Mouse (Mus musculus): ENCODE results near the gene Gm13287. TPM values are rescaled to one million over a fixed set of nuclear protein-coding genes. Genes with fewer than 3 reads are reported as not detected.
"Not testable (repeated sequence)": the region's sequence is repeated elsewhere in the genome, so short reads cannot be mapped to it uniquely, and the experiment has no call there.

Gm13287 gene
- not detected in 2 replicates for polyA plus RNA-seq (2012; rRNA removed)

DNA sequence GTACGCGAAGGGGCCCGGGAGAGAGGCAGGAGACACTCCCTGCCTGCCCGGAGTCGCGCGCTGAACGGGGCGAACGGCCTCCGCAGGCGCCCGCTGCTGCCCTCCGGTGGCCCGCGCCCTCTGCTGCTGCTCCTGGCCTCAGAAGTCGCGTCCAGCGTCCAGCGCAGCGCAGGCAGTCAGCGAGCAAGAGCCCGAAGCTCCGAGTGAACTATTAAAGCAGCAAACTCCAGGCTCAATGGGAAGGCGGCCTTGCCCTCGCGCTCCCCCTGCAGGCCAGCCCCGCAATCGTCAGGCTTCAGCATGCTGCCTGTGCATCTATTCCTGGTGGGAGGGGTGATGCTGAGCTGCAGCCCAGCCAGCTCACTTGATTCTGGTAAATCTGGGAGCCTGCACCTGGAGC, at the start of gene Gm13287:
Gene Gm13287, plus strand, starts transcription at position 301 of the 400 bp plus-strand sequence.
- no CpG with 5 or more reads among the region's 29 CpGs for WGBS
- not testable (repeated sequence) for H3K4me3 ChIP-seq (ENCODE audit: insufficient read depth, low read depth, low read length); H3K27ac ChIP-seq (ENCODE audit: insufficient read depth, low read depth, low read length); H3K36me3 ChIP-seq (ENCODE audit: control insufficient read depth, insufficient read depth, low read length); H3K27me3 ChIP-seq (replicated peaks; ENCODE audit: control insufficient read depth, insufficient read depth, low read length); H3K4me1 ChIP-seq (ENCODE audit: control insufficient read depth, insufficient read depth, low read length); DNase-seq

DNA sequence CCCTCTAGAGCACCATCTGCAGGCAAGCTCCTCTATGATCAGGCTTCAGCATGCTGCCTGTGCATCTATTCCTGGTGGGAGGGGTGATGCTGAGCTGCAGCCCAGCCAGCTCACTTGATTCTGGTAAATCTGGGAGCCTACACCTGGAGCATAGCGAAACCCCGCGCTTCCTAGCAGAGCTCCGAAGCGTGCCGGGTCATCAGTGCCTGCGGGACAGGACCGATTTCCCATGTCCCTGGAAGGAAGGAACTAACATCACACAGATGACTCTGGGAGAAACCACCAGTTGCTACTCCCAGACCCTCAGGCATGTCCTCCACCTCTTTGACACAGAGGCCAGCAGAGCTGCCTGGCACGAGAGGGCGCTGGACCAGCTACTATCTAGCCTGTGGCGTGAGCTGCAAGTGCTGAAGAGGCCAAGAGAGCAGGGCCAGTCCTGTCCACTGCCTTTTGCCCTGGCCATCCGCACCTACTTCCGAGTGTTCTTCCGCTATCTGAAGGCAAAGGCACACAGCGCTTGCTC, 48.2 kb upstream of the Gm13287 start, which contains the start of gene Gm13271:
Gene Gm13271, plus strand, starts transcription at position 51 of the 523 bp plus-strand sequence.
- WGBS, result 87% methylated on average over 15 of the region's 15 CpGs
- DNase-seq, result peak; percentile 55
- H3K4me3 ChIP-seq (ENCODE audit: insufficient read depth, low read depth, low read length); H3K27me3 ChIP-seq (replicated peaks; ENCODE audit: control insufficient read depth, insufficient read depth, low read length); H3K36me3 ChIP-seq (ENCODE audit: control insufficient read depth, insufficient read depth, low read length); H3K4me1 ChIP-seq (ENCODE audit: control insufficient read depth, insufficient read depth, low read length); H3K27ac ChIP-seq (ENCODE audit: insufficient read depth, low read depth, low read length): not testable (repeated sequence)

DNA sequence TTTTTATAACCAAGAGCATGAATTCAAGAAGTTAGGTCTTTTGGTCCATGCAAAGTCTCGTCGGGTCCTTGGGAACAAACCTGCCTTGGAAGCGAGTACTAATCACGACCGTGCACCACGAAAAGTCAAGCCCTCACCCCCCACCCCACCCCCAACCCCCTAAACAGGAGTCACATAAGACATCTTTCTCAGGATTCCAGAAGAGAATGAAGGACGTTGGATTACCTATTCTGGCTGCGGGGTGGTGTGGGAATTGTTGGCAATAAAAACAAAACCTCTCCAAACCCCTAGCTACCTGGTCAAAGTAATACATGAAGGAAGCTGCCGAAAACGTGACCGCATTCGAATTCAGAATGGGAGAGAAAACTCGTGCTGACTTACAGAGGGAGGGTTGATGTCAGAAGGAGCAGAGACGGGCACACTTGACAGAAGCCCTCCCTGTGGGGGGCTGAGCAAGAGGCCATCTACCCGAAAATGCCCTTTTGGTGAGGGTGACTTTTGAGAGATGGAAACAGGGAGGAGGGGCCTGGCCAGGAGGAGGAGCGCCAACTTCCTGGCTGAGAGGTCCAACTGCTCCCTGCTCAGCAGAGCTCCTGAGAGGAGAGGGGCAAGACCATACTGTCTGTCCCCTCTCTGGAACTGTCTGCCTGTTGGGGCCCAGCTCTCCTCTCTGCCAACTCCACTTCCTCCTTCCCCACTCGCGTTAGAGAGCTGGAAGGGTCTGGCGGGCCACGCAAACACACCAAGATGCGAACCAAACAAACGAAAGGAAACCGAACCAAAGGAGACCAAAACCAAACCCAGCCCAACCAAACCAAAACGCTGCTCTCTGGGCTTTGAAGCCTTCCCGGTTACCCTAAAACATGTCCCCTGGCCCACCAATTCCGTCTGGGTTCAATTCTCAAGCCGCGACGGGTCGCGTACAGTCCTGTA, 46.2 kb upstream of the Gm13287 start:
- not testable (repeated sequence) for DNase-seq; H3K27me3 ChIP-seq (replicated peaks; ENCODE audit: control insufficient read depth, insufficient read depth, low read length); H3K36me3 ChIP-seq (ENCODE audit: control insufficient read depth, insufficient read depth, low read length); H3K4me1 ChIP-seq (ENCODE audit: control insufficient read depth, insufficient read depth, low read length)
- Histone ChIP-seq H3K27ac (ENCODE audit: insufficient read depth, low read depth, low read length) (peak overlapping the region; percentile 96), H3K4me3 (ENCODE audit: insufficient read depth, low read depth, low read length) (peak overlapping the region; percentile 97)
- WGBS, result 8% methylated on average over 28 of the region's 31 CpGs

DNA sequence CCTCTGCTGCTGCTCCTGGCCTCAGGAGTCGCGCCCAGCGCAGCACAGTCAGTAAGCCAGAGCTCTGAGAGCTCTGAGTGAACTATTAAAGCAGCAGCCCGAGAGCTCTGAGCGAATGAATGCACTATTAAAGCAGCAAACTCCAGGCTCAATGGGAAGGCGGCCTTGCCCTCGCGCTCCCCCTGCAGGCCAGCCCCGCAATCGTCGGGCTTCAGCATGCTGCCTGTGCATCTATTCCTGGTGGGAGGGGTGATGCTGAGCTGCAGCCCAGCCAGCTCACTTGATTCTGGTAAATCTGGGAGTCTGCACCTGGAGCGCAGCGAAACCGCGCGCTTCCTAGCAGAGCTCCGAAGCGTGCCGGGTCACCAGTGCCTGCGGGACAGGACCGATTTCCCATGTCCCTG, 45.4 kb upstream of the Gm13287 start:
- peak; percentile 93 for DNase-seq
- TF ChIP-seq CTCF (conservative IDR thresholded peaks at IDR 0.05; ENCODE audit: insufficient read depth, insufficient read length, low read depth, low read length), result peak; percentile 59
- WGBS, result under 1% methylated on average over 21 of the region's 21 CpGs
- H3K27ac ChIP-seq (ENCODE audit: insufficient read depth, low read depth, low read length), result peak overlapping the region; percentile 96
- not testable (repeated sequence) for H3K36me3 ChIP-seq (ENCODE audit: control insufficient read depth, insufficient read depth, low read length); H3K27me3 ChIP-seq (replicated peaks; ENCODE audit: control insufficient read depth, insufficient read depth, low read length); H3K4me1 ChIP-seq (ENCODE audit: control insufficient read depth, insufficient read depth, low read length)
- H3K4me3 ChIP-seq (ENCODE audit: insufficient read depth, low read depth, low read length), result peak overlapping the region; percentile 97

DNA sequence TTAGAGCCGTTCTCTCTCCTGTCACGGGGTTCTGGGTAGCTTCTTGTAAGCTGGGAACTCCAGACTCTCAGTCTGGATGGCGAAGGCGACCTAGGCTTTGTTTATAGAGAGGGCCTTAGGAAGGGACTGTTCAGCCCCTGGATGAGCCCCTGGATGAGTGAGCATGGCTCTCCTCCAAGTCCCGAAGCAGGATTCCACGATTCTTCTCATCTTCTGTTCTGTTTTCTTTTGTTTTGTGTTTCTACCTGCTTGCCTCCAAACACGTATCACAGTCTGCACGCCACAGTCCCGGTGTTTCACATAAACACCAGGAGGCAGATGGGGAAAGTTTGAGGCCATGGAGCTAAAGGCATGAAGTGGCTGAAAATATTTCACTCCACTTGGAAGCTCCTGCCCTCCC, 44.3 kb upstream of the Gm13287 start:
- H3K36me3 ChIP-seq (ENCODE audit: control insufficient read depth, insufficient read depth, low read length); H3K4me3 ChIP-seq (ENCODE audit: insufficient read depth, low read depth, low read length); DNase-seq; H3K27me3 ChIP-seq (replicated peaks; ENCODE audit: control insufficient read depth, insufficient read depth, low read length); H3K27ac ChIP-seq (ENCODE audit: insufficient read depth, low read depth, low read length); H3K4me1 ChIP-seq (ENCODE audit: control insufficient read depth, insufficient read depth, low read length): not testable (repeated sequence)
- WGBS, result 92% methylated on average over 9 of the region's 9 CpGs

DNA sequence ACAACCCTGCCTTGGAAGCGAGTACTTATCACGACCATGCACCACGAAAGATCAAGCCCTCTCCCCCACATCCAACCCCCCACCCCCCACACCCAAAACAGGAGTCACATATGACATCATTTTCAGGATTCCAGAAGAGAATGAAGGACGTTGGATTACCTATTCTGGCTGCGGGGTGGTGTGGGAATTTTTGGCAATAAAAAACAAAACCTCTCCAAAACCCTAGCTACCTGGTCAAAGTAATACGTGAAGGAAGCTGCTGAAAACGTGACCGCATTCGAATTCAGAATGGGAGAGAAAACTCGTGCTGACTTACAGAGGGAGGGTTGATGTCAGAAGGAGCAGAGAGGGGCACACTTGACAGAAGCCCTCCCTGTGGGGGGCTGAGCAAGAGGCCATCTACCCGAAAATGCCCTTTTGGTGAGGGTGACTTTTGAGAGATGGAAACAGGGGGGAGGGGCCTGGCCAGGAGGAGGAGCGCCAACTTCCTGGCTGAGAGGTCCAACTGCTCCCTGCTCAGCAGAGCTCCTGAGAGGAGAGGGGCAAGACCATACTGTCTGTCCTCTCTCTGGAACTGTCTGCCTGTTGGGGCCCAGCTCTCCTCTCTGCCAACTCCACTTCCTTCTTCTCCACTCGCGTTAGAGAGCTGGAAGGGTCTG, 43.3 kb upstream of the Gm13287 start, which contains the start of gene Gm13283:
Gene Gm13283, plus strand, starts transcription at position 510 of the 659 bp plus-strand sequence.
- H3K27me3 ChIP-seq (replicated peaks; ENCODE audit: control insufficient read depth, insufficient read depth, low read length); H3K4me1 ChIP-seq (ENCODE audit: control insufficient read depth, insufficient read depth, low read length); H3K36me3 ChIP-seq (ENCODE audit: control insufficient read depth, insufficient read depth, low read length): not testable (repeated sequence)
- DNase-seq, result peak; percentile 49
- 15% methylated on average over 10 of the region's 14 CpGs for WGBS
- peak within 1 kb of the TSS; percentile 48; the same call in 1 of the 2 replicates for H3K4me3 ChIP-seq (ENCODE audit: insufficient read depth, low read depth, low read length)
- peak within 1 kb of the TSS; percentile 81; the same call in 1 of the 2 replicates for H3K27ac ChIP-seq (ENCODE audit: insufficient read depth, low read depth, low read length)

DNA sequence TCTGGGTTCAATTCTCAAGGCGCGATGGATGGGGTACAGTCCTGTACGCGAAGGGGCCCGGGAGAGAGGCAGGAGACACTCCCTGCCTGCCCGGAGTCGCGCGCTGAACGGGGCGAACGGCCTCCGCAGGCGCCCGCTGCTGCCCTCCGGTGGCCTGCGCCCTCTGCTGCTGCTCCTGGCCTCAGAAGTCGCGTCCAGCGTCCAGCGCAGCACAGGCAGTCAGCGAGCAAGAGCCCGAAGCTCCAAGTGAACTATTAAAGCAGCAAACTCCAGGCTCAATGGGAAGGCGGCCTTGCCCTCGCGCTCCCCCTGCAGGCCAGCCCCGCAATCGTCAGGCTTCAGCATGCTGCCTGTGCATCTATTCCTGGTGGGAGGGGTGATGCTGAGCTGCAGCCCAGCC, 42.6 kb upstream of the Gm13287 start:
- H3K27ac ChIP-seq (ENCODE audit: insufficient read depth, low read depth, low read length), result peak overlapping the region; percentile 81; the same call in 1 of the 2 replicates
- under 1% methylated on average over 24 of the region's 28 CpGs for WGBS
- H3K36me3 ChIP-seq (ENCODE audit: control insufficient read depth, insufficient read depth, low read length); H3K4me1 ChIP-seq (ENCODE audit: control insufficient read depth, insufficient read depth, low read length); H3K27me3 ChIP-seq (replicated peaks; ENCODE audit: control insufficient read depth, insufficient read depth, low read length): not testable (repeated sequence)
- DNase-seq, result peak; percentile 90
- peak overlapping the region; percentile 48; the same call in 1 of the 2 replicates for H3K4me3 ChIP-seq (ENCODE audit: insufficient read depth, low read depth, low read length)
- TF ChIP-seq CTCF (conservative IDR thresholded peaks at IDR 0.05; ENCODE audit: insufficient read depth, insufficient read length, low read depth, low read length), result peak; percentile 38; the same call in 1 of the 2 replicates
- peak; percentile 52 for TF ChIP-seq POLR2A (IDR thresholded peaks at IDR 0.05; ENCODE audit: low read depth, low read length)

DNA sequence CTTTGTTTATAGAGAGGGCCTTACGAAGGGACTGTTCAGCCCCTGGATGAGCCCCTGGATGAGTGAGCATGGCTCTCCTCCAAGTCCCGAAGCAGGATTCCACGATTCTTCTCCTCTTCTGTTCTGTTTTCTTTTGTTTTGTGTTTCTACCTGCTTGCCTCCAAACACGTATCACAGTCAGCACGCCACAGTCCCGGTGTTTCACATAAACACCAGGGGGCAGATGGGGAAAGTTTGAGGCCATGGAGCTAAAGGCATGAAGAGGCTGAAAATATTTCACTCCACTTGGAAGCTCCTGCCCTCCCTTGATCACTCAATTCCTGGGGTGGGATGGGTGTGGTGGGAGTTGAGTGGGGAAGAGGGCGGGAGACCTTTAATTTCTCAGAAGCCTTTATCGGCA, 41.3 kb upstream of the Gm13287 start:
- H3K4me3 ChIP-seq (ENCODE audit: insufficient read depth, low read depth, low read length); H3K27me3 ChIP-seq (replicated peaks; ENCODE audit: control insufficient read depth, insufficient read depth, low read length); H3K4me1 ChIP-seq (ENCODE audit: control insufficient read depth, insufficient read depth, low read length); H3K36me3 ChIP-seq (ENCODE audit: control insufficient read depth, insufficient read depth, low read length); H3K27ac ChIP-seq (ENCODE audit: insufficient read depth, low read depth, low read length): not testable (repeated sequence)
- DNase-seq, result peak; percentile 60
- WGBS, result 62% methylated on average over 6 of the region's 8 CpGs

DNA sequence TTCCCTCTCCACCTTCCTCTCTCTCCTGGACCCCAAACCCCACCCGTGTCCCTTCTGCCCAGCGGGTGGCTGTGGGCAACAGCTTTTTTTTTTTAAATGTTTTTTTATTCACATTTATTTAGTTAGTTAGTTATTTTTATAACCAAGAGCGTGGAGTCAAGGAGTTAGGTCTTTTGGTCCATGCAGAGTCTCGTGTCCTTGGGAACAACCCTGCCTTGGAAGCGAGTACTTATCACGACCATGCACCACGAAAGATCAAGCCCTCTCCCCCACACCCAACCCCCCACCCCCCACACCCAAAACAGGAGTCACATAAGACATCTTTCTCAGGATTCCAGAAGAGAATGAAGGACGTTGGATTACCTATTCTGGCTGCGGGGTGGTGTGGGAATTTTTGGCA, 40.7 kb upstream of the Gm13287 start:
- not testable (repeated sequence) for H3K36me3 ChIP-seq (ENCODE audit: control insufficient read depth, insufficient read depth, low read length)
- DNase-seq, result peak; percentile 19
- WGBS, result 52% methylated on average over 9 of the region's 9 CpGs

More for the DNA sequence above, 40.7 kb upstream of the Gm13287 start:
- H3K27ac ChIP-seq (ENCODE audit: insufficient read depth, low read depth, low read length); H3K4me3 ChIP-seq (ENCODE audit: insufficient read depth, low read depth, low read length); H3K4me1 ChIP-seq (ENCODE audit: control insufficient read depth, insufficient read depth, low read length); H3K27me3 ChIP-seq (replicated peaks; ENCODE audit: control insufficient read depth, insufficient read depth, low read length): not testable (repeated sequence)

Measured in kidney, adult 2 months (tissue).